Mouse (Mus musculus) T-helper 1 cell (primary cell): Measurements from ENCODE around the gene Olfr62.

Experiments used
- in situ Hi-C: fragments of 300-600 bp; cut with MboI, MseI; formaldehyde crosslinking; loops from one replicate; pipeline ENCODE4 v1.15.1; 2025; ENCODE audit warnings: high pct_unique_total_duplicates

Olfr62 gene

GRCm38 (mm10) chr4:118658652-118659051 is at the start of gene Olfr62:
Gene Olfr62, plus strand, starts transcription at chr4:118658952.
- in situ Hi-C loops: no loop called here

GRCm38 (mm10) chr4:118609836-118610235 is 48.9 kb upstream of the Olfr62 start:
- in situ Hi-C loops: loop anchor here (10.0 to 25.0 kb wide), 2 partner anchors 715 to 927 kb away; partner anchors contain the start of genes Foxj3, Frg2f1 and Ppih

- in situ Hi-C loops: loop anchor here (10.0 to 25.0 kb wide), 2 partner anchors 712 to 925 kb away; partner anchors contain the start of genes Foxj3, Frg2f1 and Ppih
These were observed 46.1 kb upstream of the Olfr62 start for GRCm38 (mm10) chr4:118612619-118613018.

- in situ Hi-C loops: loop anchor here (10.0 to 25.0 kb wide), 2 partner anchors 709 to 922 kb away; partner anchors contain the start of genes Foxj3, Frg2f1 and Ppih
These were observed 43.3 kb upstream of the Olfr62 start for GRCm38 (mm10) chr4:118615412-118615811.

- in situ Hi-C loops: loop anchor here (5.0 to 25.0 kb wide), 2 partner anchors 562 to 917 kb away; partner anchors contain the start of genes Foxj3 and Frg2f1
These were observed 38.3 kb upstream of the Olfr62 start, which contains the start of the genes Cfap57 and Ebna1bp2 for GRCm38 (mm10) chr4:118620279-118620966. Gene Cfap57, minus strand, starts transcription at chr4:118620777. Gene Ebna1bp2, plus strand, starts transcription at chr4:118620799.

- in situ Hi-C loops: loop anchor here (5.0 to 25.0 kb wide), 2 partner anchors 561 to 916 kb away; partner anchors contain the start of genes Foxj3 and Frg2f1
These were observed 37.8 kb upstream of the Olfr62 start for GRCm38 (mm10) chr4:118620967-118621320.

GRCm38 (mm10) chr4:118621781-118622180 is 37.0 kb upstream of the Olfr62 start:
- in situ Hi-C loops: loop anchor here (5.0 to 25.0 kb wide), 2 partner anchors 561 to 916 kb away; partner anchors contain the start of genes Foxj3 and Frg2f1

GRCm38 (mm10) chr4:118630261-118630660 is 28.5 kb upstream of the Olfr62 start:
- in situ Hi-C loops: no loop called here

GRCm38 (mm10) chr4:118642346-118643190 is 16.2 kb upstream of the Olfr62 start:
- in situ Hi-C loops: no loop called here

GRCm38 (mm10) chr4:118645234-118645633 is 13.5 kb upstream of the Olfr62 start:
- in situ Hi-C loops: no loop called here

GRCm38 (mm10) chr4:118687086-118687485 is 28.3 kb downstream of the Olfr62 start:
- in situ Hi-C loops: no loop called here

- in situ Hi-C loops: no loop called here
These were observed 33.7 kb downstream of the Olfr62 start, which contains the start of gene Olfr1342 for GRCm38 (mm10) chr4:118692412-118692973. Gene Olfr1342, minus strand, starts transcription at chr4:118692756.

GRCm38 (mm10) chr4:118693812-118694211 is 35.1 kb downstream of the Olfr62 start:
- in situ Hi-C loops: no loop called here

- in situ Hi-C loops: no loop called here
These were observed 44.5 kb downstream of the Olfr62 start, which contains the start of gene Olfr1341 for GRCm38 (mm10) chr4:118703223-118703622. Gene Olfr1341, plus strand, starts transcription at chr4:118703523.

GRCm38 (mm10) chr4:118708086-118708485 is 49.3 kb downstream of the Olfr62 start:
- in situ Hi-C loops: no loop called here

- in situ Hi-C loops: no loop called here
These were observed 52.9 kb downstream of the Olfr62 start for GRCm38 (mm10) chr4:118711656-118712055.
